Mouse (Mus musculus) retina, postnatal 1 day (tissue): ENCODE results near the gene Ttc34.

Experiments
- DNase-seq: peaks from one replicate; pipeline ENCODE4 v3.0.0-alpha.2; 2012

Gene Ttc34

GRCm38 (mm10) chr4:154857366-154858240 is 20.3 kb downstream of the Ttc34 start:
- no peak for DNase-seq

DNA sequence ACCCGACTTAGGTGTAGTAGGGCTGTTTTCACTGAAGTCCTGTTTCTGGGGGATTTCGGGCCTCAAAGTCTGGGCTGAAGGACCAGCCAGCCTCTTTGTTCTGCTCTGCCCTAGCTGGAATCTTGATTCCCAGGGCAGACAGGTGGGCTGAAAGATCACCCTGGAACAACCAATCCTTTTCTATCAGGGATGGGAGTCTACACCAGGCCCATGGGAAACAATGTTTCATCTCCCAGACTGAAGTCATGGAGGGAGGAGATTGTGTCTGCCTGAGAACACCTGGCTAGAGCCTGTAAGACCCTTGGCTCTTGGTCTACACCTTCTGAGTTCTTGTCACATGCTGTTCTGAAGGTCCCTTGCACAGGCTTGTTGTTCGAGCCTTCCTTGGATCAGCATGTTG is 21.3 kb downstream of the Ttc34 start:
- DNase-seq = no peak

DNA sequence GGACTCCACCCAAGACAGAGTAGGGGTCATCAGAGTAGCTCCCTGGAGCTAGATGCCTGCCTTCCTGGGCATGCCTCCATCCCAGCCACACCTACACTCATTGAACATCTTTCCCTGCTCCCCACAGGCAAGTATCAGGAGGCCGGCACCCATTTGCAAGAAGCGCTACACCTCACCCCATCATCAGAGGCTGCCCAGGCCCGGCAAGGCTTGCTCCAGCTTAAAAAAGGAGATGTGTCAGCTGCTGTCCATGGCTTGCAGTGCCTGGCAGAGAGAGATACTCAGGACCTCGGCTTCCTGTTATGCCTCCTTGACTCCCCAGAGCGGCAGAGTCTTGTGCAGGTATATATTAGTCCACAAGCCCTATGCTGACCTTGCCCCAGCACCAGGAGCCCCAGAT is 24.7 kb downstream of the Ttc34 start:
- DNase-seq = no peak

DNA sequence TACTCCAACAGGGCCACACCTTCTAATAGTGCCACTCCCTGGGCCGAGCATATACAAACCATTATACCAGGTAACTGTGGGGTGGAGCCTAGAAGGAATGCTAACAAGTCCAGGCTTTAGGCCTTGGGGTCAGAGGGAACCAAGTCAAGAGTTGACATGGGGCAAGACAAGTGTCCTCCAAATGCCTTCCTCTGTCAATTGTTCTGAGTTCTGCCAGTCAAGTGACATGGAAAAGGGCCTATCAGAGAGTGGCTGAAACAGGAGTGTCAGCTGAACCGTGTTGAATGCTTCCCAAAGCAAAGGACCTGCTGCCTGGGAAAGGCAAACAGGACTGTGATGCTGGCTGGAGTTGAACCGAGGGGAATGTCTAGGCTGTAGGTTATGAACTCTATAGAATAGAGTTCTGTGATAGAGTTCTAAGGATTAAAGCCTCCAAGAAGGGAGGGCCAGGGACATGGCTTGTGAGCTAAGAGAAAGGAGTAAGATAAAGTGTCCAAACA is 26.2 kb downstream of the Ttc34 start:
- DNase-seq = no peak

DNA sequence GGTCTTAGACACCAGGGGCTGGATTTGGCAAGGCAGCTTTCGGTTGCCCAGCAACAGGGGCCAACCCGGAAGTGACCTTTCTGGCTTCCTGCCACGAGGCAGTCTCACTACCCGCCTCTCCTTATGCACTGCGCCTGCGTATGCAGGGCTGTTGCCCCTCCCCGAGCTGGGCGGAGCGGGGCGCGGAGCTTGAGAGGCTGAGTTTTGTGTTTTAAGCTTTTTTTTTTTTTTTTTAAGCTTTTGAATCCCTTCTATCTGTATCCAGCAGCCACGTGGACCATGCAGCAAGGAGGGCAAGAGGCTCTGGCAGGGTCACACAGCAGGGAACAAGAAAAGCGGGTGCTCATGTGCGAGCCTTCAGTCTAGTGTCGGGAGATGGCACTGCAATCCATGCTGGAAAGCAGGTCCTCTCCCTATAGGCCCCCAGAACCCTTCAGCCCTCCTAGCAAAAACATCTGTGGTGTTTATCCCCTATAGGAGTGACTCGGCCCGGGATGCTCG is 27.1 kb downstream of the Ttc34 start:
- DNase-seq = peak; percentile 97

- no peak for DNase-seq
These were observed 27.9 kb downstream of the Ttc34 start for GRCm38 (mm10) chr4:154864961-154865760.

DNA sequence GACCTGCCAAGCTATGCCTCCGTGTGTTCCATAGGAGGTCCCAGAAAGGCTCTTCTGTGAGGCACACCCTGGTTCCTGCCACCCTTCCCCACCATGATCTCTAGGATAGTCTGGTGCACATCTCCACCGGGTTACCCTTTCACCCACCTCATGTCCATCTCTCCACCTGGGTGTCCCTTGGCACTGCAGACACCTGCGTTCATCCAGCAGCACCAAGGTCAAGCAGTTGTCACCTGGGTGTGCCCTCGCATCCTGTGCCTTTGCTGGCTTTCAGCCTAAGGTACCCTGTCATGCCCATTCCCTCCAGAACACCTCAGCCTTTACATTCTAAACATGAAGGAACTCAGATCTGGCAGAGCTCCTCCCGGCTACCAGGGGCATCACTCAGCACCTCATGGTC is 29.1 kb downstream of the Ttc34 start:
- no peak for DNase-seq

- DNase-seq = no peak
These were observed 30.0 kb downstream of the Ttc34 start for GRCm38 (mm10) chr4:154867257-154867656.

- DNase-seq = no peak
These were observed 32.2 kb downstream of the Ttc34 start, which contains the start of gene Mmel1 for GRCm38 (mm10) chr4:154869440-154869839. TSS of gene Mmel1 (plus strand) at chr4:154869585.

- DNase-seq = no peak
These were observed 33.5 kb downstream of the Ttc34 start for GRCm38 (mm10) chr4:154870721-154871120.

DNA sequence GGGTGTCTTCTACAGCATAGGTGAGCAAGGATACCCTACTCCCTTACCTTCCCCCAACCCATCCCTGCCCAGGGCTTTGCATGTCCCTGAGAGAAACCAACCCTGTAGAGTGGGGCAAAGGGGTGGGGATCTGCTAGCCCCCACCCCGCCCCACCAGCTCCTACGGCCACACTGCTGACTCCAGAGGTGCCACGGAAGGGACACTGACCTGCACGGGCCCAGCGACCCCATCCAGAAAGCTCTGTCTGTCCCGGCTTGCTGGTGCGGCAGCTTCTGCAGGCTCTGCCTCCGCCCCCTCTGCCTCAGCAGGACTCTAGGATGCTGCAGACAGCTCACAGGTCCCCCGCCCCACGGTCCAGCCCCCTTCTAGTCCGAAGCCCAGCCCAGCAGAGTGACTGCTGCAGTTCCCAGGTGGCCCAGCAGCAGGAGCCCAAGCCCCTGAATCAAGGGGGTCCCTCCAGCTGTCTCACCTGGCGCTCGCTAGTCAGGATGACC is 34.5 kb downstream of the Ttc34 start:
- DNase-seq = peak; percentile 74

GRCm38 (mm10) chr4:154873186-154873585 is 35.9 kb downstream of the Ttc34 start:
- DNase-seq = no peak

DNA sequence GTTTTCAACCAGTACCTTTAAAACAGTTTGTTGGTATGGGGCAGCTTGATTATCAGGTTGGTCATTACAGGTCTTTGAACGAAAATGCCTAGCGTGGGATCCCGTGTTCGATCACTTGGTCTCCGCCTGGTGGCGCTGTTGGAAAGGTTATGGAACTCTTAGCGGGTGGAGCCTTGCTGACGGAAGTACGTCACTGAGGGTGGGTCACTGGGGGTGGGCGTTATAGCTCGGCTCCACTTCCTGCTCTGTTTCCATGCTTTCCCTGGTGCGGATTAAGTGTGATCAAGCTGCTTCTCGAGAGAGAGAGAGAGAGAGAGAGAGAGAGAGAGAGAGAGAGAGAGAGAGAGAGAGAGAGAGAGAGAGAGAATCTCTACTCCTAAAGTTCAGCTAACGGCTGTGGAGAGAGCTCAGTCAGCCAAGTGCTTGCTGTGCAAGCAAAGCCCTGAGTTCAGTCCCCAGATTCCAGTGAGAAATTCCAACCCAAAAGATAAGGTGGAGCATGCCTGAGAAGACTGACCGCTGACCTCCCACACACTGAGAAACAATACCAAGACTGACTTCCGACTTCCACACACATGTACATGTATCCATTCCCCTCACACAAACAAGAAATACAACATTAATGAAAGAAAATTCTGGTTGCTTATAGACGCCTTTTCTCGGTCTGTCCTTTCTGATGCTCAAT is 40.7 kb downstream of the Ttc34 start:
- peak; percentile 97 for DNase-seq

- DNase-seq = no peak
These were observed 43.5 kb downstream of the Ttc34 start for GRCm38 (mm10) chr4:154880730-154881129.

- DNase-seq = no peak
These were observed 44.9 kb downstream of the Ttc34 start for GRCm38 (mm10) chr4:154882014-154882659.

- DNase-seq = peak; percentile 60
These were observed 48.2 kb downstream of the Ttc34 start for GRCm38 (mm10) chr4:154885416-154885815.

- DNase-seq = peak; percentile 68
These were observed 49.8 kb downstream of the Ttc34 start for GRCm38 (mm10) chr4:154886876-154887592.

DNA sequence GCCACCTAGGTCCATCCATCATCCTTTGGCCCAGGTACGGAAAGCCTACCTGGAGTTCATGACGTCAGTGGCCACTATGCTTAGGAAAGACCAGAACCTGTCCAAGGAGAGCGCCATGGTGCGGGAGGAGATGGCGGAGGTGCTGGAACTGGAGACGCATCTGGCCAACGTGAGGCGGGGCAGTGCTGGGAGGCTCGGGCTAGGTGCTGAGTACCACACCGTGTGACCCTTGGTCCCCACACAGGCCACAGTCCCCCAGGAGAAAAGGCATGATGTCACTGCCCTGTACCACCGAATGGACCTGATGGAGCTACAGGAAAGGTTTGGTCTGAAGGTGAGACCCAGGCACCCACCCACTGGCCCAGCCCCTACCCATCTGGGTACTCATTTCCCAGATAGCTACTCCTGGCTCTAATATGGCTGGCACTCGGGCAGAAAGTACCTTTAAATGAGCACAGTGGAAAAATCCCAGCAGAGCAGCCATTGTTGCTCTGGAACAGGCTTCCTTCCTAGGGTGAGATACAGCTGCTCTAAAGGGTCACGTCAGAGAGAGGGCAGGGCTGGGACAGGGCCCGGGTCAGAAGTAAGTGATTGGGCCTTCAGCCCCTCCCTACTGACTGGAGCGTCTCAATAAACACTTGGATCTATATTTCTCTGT is 50.5 kb downstream of the Ttc34 start:
- DNase-seq = no peak

GRCm38 (mm10) chr4:154890887-154891286 is 53.6 kb downstream of the Ttc34 start:
- DNase-seq = no peak

- no peak for DNase-seq
These were observed 58.3 kb downstream of the Ttc34 start for GRCm38 (mm10) chr4:154895549-154895948.
